Mouse (Mus musculus) cortical plate, adult 2 months (tissue): ENCODE measurements around the gene Pan3. TPM values are rescaled to one million over a fixed set of nuclear protein-coding genes. Genes with fewer than 3 reads are reported as not detected.

Source experiments
- H3K27ac ChIP-seq: fragments of 200-500 bp; 2 replicates; pipeline ENCODE4 v1.5.1; 2012; ENCODE audit warnings: low read length, control low read depth, inconsistent platforms; ENCODE audit not compliant: insufficient read depth
- H3K4me1 ChIP-seq: fragments of 200-500 bp; 2 replicates; pipeline ENCODE4 v1.6.1; 2011; ENCODE audit warnings: low read length; ENCODE audit not compliant: control insufficient read depth, insufficient read depth
- H3K4me3 ChIP-seq: fragments of 200-500 bp; 2 replicates; pipeline ENCODE4 v1.5.1; 2011; ENCODE audit warnings: mild to moderate bottlenecking, low read length, control low read depth; ENCODE audit not compliant: insufficient read depth
- CTCF ChIP-seq: fragments of 200-500 bp; IDR thresholded peaks from 2 replicates; pipeline ENCODE4 v1.5.1; 2011; ENCODE audit warnings: mild to moderate bottlenecking, control low read depth, low read length; ENCODE audit not compliant: insufficient read depth; ENCODE audit errors: extremely low read depth
- POLR2A ChIP-seq: fragments of 200-500 bp; IDR thresholded peaks from 2 replicates; pipeline ENCODE4 v1.6.1; 2011; ENCODE audit warnings: mild to moderate bottlenecking, low read length, control low read depth; ENCODE audit not compliant: insufficient read depth; ENCODE audit errors: extremely low read depth
- polyA plus RNA-seq: library from polyadenylated mRNA; depleted of rRNA; stranded (reverse); fragments of >200 nt; gene quantifications from 2 replicates; pipeline ENCODE4 v1.2.3, GENCODE M21; 2012

Pan3 gene
- polyA plus RNA-seq, 1 experiment = 51.2 TPM

DNA sequence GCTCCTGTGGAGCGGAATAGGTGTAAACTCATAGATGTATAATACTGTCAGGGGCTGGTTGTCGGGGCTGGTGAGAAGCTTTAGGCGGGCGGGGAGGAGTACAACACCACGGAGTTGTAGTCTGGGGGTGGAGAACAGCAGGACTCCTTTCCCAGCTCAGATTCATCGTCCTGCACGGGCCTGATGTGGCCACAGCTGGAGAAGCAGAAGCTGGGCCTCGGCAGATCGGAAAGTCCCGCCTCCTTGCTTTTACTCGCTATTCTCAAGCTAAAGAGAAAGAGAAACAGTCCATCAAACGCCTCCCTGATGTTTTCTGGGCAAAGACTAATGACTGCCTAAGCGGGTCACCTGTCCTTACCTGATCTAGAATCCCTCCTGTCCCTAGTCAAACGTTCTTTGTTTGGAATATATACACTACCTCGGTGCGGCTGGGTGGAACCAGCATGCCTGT, 134.2 kb downstream of the Pan3 start:
- Histone ChIP-seq H3K4me3 (no peak overlapping the region), H3K4me1 (no peaks in the 10 kb centered on the region), H3K27ac (no peak overlapping the region)
- no peak for TF ChIP-seq CTCF
- TF ChIP-seq POLR2A = no peak

DNA sequence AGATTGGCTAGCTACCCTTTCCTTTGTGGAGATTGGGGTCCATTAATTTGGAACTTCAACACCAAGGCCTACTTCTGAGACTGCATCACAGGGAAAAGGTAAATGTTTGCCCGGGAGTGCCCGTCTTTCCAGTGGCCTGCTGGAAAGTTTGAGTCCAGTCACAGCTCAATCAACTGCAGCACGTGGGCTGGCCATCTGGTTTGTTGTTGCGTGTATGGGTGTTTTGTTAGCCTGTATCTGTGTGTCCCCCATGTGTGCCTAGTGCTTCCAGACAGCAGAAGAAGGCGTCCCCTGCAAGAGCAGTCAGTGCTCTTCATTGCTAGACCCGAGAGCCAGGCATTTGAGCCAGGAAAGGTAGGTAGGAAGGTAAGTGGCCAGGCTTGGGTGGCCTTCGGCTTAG, 135.5 kb downstream of the Pan3 start:
- no peaks in the 10 kb centered on the region for H3K4me1 ChIP-seq
- no peak overlapping the region for H3K4me3 ChIP-seq
- TF ChIP-seq CTCF (no peak), POLR2A (no peak)
- no peak overlapping the region for H3K27ac ChIP-seq

DNA sequence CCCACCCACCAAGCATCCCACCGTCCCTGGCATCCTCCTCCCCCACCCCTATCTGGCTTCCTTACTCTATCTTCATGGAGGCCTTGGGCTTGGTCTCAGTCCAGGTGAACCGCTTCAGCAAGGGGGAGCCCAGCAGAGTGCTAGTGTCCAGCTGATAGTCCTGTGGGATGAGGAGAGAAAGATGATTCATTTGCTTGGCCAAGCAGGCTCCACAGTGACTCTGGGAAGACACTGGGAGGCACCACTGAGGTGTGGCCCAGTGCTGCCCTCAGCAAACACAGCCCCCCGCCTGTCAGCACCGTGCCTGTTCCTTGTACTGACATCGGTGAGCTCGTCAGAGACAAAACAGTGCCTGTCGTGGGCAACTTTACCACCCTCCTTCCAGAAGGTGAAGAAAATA, 136.4 kb downstream of the Pan3 start:
- Histone ChIP-seq H3K4me1 (no peaks in the 10 kb centered on the region), H3K4me3 (no peak overlapping the region), H3K27ac (no peak overlapping the region)
- TF ChIP-seq POLR2A (no peak), CTCF (no peak)

DNA sequence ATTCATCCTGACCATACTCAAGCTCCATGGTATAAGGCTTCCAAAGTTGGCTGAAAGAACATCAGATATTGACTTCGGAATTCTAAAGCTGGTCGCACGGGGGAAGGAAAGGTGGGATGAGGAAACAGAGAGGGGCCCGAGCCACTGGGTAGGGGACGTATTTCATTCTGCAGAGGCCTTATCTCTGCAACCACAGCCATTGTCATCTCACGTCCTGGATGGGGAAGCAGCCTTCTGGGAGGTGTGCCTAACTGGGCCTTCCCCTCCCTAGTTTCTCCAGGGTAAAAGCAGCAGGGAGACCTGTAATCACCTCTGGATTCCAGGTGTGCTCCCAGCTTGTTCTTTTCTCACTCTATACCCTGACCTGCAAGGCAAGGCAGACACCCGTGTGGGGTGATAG, 142.7 kb downstream of the Pan3 start:
- TF ChIP-seq CTCF = no peak
- no peak for TF ChIP-seq POLR2A
- Histone ChIP-seq H3K27ac (no peak overlapping the region), H3K4me3 (no peak overlapping the region), H3K4me1 (no peaks in the 10 kb centered on the region)

DNA sequence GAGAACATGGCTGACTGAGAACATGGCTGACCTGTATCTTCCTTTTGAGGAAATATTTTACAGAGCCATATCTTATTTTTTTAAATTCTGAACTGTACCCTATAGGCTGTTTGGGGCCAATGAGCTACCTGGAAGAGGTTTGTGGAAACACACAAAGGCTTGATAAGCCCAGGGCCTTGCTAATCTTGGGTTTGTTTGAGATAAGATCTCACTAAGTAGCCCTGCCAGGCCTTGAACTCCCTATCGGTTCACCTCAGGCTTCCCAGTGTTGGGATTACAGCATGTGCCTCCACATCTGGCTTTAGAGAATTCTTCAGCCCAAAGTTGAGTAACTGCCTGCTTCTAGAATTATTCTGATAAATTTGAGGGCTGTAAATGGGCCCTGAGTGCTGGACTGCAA, 143.6 kb downstream of the Pan3 start:
- no peak for TF ChIP-seq CTCF
- TF ChIP-seq POLR2A = no peak
- no peaks in the 10 kb centered on the region for H3K4me1 ChIP-seq
- no peak overlapping the region for H3K27ac ChIP-seq
- no peak overlapping the region for H3K4me3 ChIP-seq

DNA sequence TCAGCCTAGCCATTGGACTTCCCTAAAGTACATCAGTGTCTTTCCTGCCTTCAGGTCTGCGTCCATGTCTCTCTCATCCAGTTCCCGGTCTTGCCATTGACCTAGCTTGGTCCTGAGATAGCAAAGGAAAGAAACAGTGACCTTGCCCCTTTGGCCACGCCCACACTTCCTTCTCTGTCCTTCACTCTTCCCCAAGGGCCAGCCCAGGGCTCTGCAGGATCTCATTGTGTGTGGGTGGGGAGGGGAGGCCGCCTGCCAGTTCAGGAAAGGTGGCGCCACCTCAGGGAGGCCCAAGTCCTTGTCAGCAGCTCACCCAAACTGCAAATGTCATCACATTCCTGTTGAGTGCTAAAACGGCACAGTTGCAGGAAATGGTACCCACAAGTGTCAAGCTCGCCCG, 144.6 kb downstream of the Pan3 start:
- H3K27ac ChIP-seq = no peak overlapping the region
- H3K4me1 ChIP-seq = no peaks in the 10 kb centered on the region
- no peak overlapping the region for H3K4me3 ChIP-seq
- no peak for TF ChIP-seq CTCF
- TF ChIP-seq POLR2A = no peak

DNA sequence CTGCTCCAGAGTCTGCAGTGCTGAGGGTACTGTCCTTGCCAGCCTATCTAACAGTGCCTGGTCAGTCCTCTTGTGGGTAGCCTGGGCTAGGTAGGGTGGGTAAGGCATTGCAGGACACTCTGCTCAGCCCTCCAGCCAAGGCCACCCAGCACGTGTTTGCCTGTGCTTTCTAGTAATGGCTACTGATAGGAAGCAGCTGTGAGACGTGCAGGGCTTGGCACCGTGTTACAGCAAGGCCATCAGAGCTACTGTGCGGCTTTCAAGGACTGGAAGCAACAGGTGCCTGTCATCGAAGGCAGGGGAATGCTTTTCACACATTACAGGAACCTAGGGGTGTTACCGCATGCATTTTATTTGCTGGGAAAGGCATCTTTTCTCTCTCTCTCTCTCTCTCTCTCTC, 147.0 kb downstream of the Pan3 start:
- H3K4me1 ChIP-seq = no peaks in the 10 kb centered on the region
- no peak for TF ChIP-seq POLR2A
- no peak for TF ChIP-seq CTCF
- H3K27ac ChIP-seq = no peak overlapping the region

DNA sequence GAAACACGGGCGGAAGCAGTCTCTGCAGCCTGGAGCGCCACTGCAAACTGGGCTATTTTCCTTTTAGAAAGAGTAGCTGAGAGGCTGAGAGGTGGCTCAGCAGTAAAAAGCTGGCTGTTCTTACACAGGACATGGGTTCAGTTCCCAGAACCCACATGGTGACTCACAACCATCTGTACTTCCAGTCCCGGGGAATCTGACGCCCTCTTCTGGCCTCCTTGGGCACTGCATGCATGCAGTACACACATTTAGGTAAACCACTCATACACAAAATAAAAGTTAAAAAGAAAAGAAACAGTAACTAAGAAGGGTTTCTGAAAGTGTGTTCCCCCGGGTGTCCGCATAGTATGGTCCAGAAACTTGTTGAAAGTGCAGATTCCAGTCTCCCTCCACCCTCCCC, 149.2 kb downstream of the Pan3 start:
- no peaks in the 10 kb centered on the region for H3K4me1 ChIP-seq
- H3K4me3 ChIP-seq = no peak overlapping the region
- H3K27ac ChIP-seq = no peak overlapping the region
- TF ChIP-seq POLR2A (no peak), CTCF (no peak)

More for the DNA sequence above, 147.0 kb downstream of the Pan3 start:
- H3K4me3 ChIP-seq = no peak overlapping the region

DNA sequence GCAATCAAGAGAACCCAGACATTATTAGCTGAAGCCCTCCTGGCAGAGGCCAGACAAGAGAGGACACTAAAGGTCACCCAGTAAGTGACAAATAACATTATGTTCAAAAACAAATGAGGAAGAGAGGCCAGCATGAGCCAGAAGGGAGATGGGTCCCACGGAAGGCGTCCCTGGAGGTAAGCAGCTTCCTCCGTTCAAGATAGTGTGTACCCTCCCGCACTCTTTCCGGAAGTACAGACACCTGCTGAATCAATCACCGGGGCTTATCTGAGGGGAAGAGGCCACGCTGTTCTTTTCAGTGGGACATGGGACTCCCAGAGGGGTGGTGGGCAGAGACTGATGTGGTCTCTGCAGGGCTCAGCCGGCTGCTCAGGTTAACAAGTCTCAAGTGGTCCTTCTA, 149.7 kb downstream of the Pan3 start:
- Histone ChIP-seq H3K4me1 (no peaks in the 10 kb centered on the region), H3K4me3 (no peak overlapping the region), H3K27ac (no peak overlapping the region)
- no peak for TF ChIP-seq CTCF

DNA sequence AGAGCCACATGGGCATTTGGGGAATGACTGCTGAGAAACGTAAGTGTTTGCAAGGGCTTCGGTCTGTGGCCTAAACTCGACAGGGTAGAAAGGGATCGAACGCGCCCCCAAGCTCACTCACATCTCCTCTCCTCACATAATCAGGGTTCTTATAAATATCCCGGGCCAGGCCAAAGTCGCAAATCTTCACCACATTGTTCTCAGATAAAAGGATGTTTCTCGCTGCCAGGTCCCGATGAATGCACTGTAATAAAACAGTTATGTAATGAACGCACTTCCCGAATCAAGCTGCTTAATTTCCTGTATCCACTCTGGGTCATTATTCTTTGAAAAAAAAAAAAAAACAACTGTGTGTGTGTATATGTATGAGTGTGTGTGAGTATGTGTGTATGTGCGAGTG, 150.2 kb downstream of the Pan3 start:
- Histone ChIP-seq H3K27ac (no peak overlapping the region), H3K4me1 (no peaks in the 10 kb centered on the region), H3K4me3 (no peak overlapping the region)
- TF ChIP-seq POLR2A (no peak), CTCF (no peak)

DNA sequence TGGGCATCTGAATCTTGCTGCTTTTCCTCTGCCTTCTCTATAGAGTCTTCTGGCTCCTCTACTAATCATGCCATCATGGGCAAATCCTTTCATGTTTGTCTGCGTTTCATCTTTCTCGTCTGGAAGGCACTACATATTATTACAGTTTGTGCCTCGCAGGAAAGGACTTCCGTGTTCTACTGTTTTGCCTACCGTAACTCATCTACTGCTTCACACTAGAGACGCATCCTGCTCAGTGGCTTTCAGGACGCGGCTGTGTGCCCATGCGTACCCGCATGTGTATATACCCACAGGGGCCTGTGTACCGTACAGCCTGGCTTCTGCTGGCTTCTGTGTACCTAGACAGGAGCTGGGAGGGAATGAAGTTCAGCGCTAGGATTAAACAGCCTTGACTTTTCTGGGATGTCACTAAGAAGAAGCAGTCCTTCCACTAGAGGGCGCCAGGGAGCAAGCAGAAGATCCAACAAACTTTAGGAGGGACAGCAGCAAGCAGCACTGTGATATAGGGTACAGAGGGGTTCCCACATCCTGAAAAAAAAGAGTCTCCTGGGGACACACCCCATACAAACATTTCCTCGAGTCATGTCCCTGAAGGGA, 153.8 kb downstream of the Pan3 start:
- no peak overlapping the region for H3K27ac ChIP-seq
- H3K4me1 ChIP-seq = no peaks in the 10 kb centered on the region
- TF ChIP-seq POLR2A (no peak), CTCF (peak; percentile 80)
- no peak overlapping the region for H3K4me3 ChIP-seq
